Mouse (Mus musculus) CH12F3 (cell line): ENCODE data around the gene Iffo1.

ENCODE experiments used
- in situ Hi-C: fragments of 300-500 bp; cut with MboI; formaldehyde crosslinking; loops from 2 replicates; pipeline ENCODE4 v1.14.3; 2020; ENCODE audit warnings: low sequenced_read_pairs

The Iffo1 gene

GRCm38 (mm10) chr6:125192016-125192714 is 47.1 kb downstream of the Iffo1 start:
- in situ Hi-C loops, result no loop called here

- in situ Hi-C loops, result no loop called here
Observed at GRCm38 (mm10) chr6:125192841-125193240, 47.8 kb downstream of the Iffo1 start.

GRCm38 (mm10) chr6:125193390-125193789 is 48.3 kb downstream of the Iffo1 start:
- in situ Hi-C loops, result no loop called here

GRCm38 (mm10) chr6:125195541-125196075 is 50.6 kb downstream of the Iffo1 start:
- in situ Hi-C loops, result no loop called here

GRCm38 (mm10) chr6:125196301-125196700 is 51.3 kb downstream of the Iffo1 start:
- in situ Hi-C loops, result no loop called here

GRCm38 (mm10) chr6:125197166-125197565 is 52.1 kb downstream of the Iffo1 start:
- in situ Hi-C loops, result no loop called here

- in situ Hi-C loops, result no loop called here
Observed at GRCm38 (mm10) chr6:125210436-125210835, 65.4 kb downstream of the Iffo1 start.
